Mouse (Mus musculus) ES-Bruce4 (cell line): Measurements from ENCODE around the gene G0s2. TPM values are rescaled to one million over a fixed set of nuclear protein-coding genes. Genes with fewer than 3 reads are reported as not detected.
"Not testable (repeated sequence)": the region's sequence is repeated elsewhere in the genome, so short reads cannot be mapped to it uniquely, and the experiment has no call there.

ENCODE experiments used
- H3K27ac ChIP-seq: 2 replicates; pipeline ENCODE4 v1.5.1; 2012; ENCODE audit warnings: low read length, inconsistent platforms; ENCODE audit not compliant: insufficient read depth
- H3K27me3 ChIP-seq: 2 replicates; pipeline ENCODE4 v1.6.1; 2012; ENCODE audit warnings: mild to moderate bottlenecking, low read length, inconsistent platforms; ENCODE audit not compliant: control insufficient read depth, poor library complexity, insufficient read depth, severe bottlenecking
- H3K36me3 ChIP-seq: 2 replicates; pipeline ENCODE4 v1.6.1; 2012; ENCODE audit warnings: inconsistent platforms, mild to moderate bottlenecking, low read length, moderate library complexity; ENCODE audit not compliant: control insufficient read depth, poor library complexity, insufficient read depth, severe bottlenecking
- H3K4me1 ChIP-seq: one replicate; pipeline ENCODE4 v1.8.1; 2011; ENCODE audit warnings: low read length; ENCODE audit not compliant: control insufficient read depth, insufficient read depth
- H3K4me3 ChIP-seq: 2 replicates; pipeline ENCODE4 v1.5.1; 2011; ENCODE audit warnings: low read depth, mild to moderate bottlenecking, low read length
- H3K9ac ChIP-seq: 2 replicates; pipeline ENCODE4 v1.6.1; 2012; ENCODE audit warnings: low read depth, mild to moderate bottlenecking, inconsistent platforms; ENCODE audit not compliant: poor library complexity, severe bottlenecking
- H3K9me3 ChIP-seq: replicated peaks from 2 replicates; pipeline ENCODE4 v1.6.1; 2012; ENCODE audit warnings: mild to moderate bottlenecking, low read length, inconsistent platforms; ENCODE audit not compliant: control insufficient read depth, poor library complexity, insufficient read depth, severe bottlenecking
- CTCF ChIP-seq: IDR thresholded peaks from one replicate; pipeline ENCODE4 v1.8.1; 2011; ENCODE audit warnings: low read depth, low read length
- EP300 ChIP-seq: IDR thresholded peaks from 2 replicates; pipeline ENCODE4 v1.6.1; 2011; ENCODE audit warnings: low read depth, low read length; ENCODE audit not compliant: insufficient read depth
- POLR2A ChIP-seq: IDR thresholded peaks from one replicate; pipeline ENCODE4 v1.8.1; 2011; ENCODE audit warnings: low read length; ENCODE audit not compliant: insufficient read depth
- polyA plus RNA-seq: library from polyadenylated mRNA; stranded (reverse); fragments of >200 nt; gene quantifications from 2 replicates; pipeline ENCODE4 v1.2.4, GENCODE M21; 2011; ENCODE audit warnings: low read depth; ENCODE audit not compliant: missing spikeins, insufficient read depth, insufficient read length

G0s2 gene
- polyA plus RNA-seq, 1 experiment = not detected

DNA sequence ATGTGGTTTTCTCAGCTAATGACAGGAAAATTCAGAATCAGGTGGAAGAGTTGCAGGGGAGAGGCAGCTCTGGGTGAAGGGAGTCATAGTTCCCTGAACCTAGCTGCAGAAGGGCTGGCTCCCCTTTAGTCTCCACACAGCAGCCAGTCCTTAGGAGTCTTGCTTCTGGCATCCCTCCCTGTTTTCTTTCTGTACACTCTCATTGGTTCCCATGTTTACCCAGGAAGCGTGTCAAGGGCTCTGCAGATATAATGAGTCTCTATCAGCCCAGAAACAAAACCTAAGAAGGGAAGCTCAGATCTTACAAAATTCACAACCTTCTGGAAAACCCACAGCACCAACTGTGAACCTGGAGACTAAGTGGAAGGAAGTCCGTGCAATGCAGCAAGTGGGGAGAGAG lies 20.0 kb upstream of the G0s2 start:
- no peaks in the 10 kb centered on the region for H3K9me3 ChIP-seq
- no peak overlapping the region for H3K9ac ChIP-seq
- TF ChIP-seq EP300 (no peak), CTCF (no peak), POLR2A (no peak)
- no peaks in the 10 kb centered on the region for H3K27me3 ChIP-seq
- no peak overlapping the region for H3K27ac ChIP-seq
- H3K4me3 ChIP-seq = no peak overlapping the region
- no peaks in the 10 kb centered on the region for H3K4me1 ChIP-seq
- no peaks in the 10 kb centered on the region for H3K36me3 ChIP-seq

DNA sequence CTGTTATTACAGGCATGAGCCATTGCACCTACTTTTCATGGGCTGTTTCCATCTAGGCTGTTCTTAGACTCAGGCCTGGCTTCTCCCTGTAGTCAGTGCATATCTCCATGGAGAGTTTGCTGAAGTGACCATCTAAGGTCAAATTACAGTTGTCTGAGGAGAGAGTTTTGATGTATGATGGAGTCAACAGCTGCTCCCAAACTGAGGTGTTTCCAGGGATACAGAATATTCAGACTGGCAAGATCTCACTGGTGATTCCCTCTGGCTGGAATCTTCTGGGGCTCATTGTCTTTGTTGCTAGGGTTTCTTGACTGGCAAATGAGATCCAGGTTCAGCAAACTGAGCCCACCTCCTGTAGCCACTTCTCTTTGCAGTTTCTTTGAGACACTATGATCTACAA lies 17.7 kb upstream of the G0s2 start:
- no peak overlapping the region for H3K27ac ChIP-seq
- no peaks in the 10 kb centered on the region for H3K9me3 ChIP-seq
- no peak overlapping the region for H3K4me3 ChIP-seq
- H3K9ac ChIP-seq = no peak overlapping the region
- no peaks in the 10 kb centered on the region for H3K4me1 ChIP-seq
- TF ChIP-seq EP300 (no peak), CTCF (no peak)
- no peaks in the 10 kb centered on the region for H3K27me3 ChIP-seq
- no peaks in the 10 kb centered on the region for H3K36me3 ChIP-seq

- Histone ChIP-seq H3K27ac (no peak overlapping the region), H3K36me3 (no peaks in the 10 kb centered on the region), H3K4me3 (no peak overlapping the region), H3K9me3 (no peaks in the 10 kb centered on the region), H3K4me1 (no peaks in the 10 kb centered on the region), H3K27me3 (no peaks in the 10 kb centered on the region), H3K9ac (no peak overlapping the region)
- TF ChIP-seq CTCF (no peak), EP300 (no peak), POLR2A (no peak)
Measured at GRCm38 (mm10) chr1:193289914-193290313, 16.9 kb upstream of the G0s2 start.

- Histone ChIP-seq H3K27me3 (no peaks in the 10 kb centered on the region), H3K4me3 (no peak overlapping the region), H3K9me3 (no peaks in the 10 kb centered on the region), H3K27ac (no peak overlapping the region), H3K9ac (no peak overlapping the region), H3K36me3 (no peaks in the 10 kb centered on the region), H3K4me1 (no peaks in the 10 kb centered on the region)
- TF ChIP-seq POLR2A (no peak), CTCF (no peak), EP300 (no peak)
Measured at GRCm38 (mm10) chr1:193289076-193289475, 16.1 kb upstream of the G0s2 start.

DNA sequence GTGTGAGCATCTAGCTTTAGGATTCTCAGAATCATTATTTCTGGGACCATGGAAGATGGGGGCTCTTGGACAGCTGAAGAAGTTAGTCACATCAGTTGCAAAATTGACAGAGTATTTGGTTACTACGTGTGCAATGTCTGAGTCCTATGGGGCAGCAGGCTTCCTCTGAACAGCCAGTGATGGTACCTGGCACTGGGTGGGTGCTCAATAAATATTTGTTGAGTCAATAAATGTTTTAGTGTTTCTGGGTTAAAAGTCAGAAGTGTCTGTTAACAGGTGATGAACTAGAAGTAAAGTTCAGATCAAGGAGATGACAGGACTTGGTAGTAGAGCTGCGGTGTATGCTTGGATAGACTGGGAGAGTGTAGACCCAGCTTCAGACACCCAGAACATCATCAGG lies 14.6 kb upstream of the G0s2 start:
- Histone ChIP-seq H3K27me3 (no peaks in the 10 kb centered on the region), H3K27ac (no peak overlapping the region), H3K9ac (no peak overlapping the region), H3K4me3 (no peak overlapping the region), H3K36me3 (no peaks in the 10 kb centered on the region), H3K9me3 (no peaks in the 10 kb centered on the region), H3K4me1 (no peaks in the 10 kb centered on the region)
- TF ChIP-seq POLR2A (no peak), CTCF (no peak), EP300 (no peak)

DNA sequence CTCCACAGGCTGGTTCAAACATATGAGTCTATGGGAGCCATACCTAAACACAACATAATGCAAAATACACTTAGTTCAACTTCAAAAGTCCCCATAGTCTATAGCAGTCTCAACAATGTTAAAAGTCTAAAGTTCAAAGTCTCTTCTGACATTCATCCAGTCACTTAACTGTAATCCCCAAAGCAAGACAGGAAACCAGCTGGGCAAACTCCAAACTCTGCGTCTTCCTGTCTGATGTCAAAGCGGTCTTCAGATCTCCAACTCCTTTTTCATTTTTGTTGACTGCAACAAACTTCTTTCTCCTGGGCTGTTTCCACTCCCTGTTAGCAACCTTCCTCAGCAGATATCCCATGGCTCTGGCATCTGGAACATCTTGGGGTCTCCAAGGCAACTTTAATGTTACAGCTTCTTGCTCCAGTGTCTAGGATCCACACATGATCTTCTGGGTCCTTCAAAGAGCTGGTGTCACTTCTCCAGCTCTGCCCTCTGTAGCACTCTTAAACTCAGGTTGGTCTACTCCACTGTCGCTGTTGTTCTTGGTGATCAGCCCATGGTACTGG lies 12.8 kb upstream of the G0s2 start:
- H3K9me3 ChIP-seq, H3K9ac ChIP-seq, H3K27ac ChIP-seq, H3K27me3 ChIP-seq, H3K36me3 ChIP-seq, H3K4me1 ChIP-seq, H3K4me3 ChIP-seq: not testable (repeated sequence)
